Mouse (Mus musculus) midbrain, embryonic 16.5 days (tissue): ENCODE measurements around the gene Smtnl1. TPM values are rescaled to one million over a fixed set of nuclear protein-coding genes. Genes with fewer than 3 reads are reported as not detected.

Experiments
- ATAC-seq: fragments of 200-750 bp; cut with Nextera tagmentation; 2 replicates; pipeline ENCODE4 v1.8.0; 2017; ENCODE audit warnings: moderate TSS enrichment
- H3K27ac ChIP-seq: fragments of 300-500 bp; sonication (generic); 2 replicates; pipeline ENCODE4 v1.5.1; 2014; ENCODE audit warnings: mild to moderate bottlenecking, low read length, mixed read lengths
- H3K27me3 ChIP-seq: fragments of 300-500 bp; sonication (generic); 2 replicates; pipeline ENCODE4 v1.6.1; 2014; ENCODE audit warnings: low read depth, low read length, mixed read lengths; ENCODE audit not compliant: control insufficient read depth, insufficient read depth
- H3K36me3 ChIP-seq: fragments of 300-500 bp; sonication (generic); 2 replicates; pipeline ENCODE4 v1.6.1; 2014; ENCODE audit warnings: mild to moderate bottlenecking, low read length, moderate library complexity, mixed read lengths; ENCODE audit not compliant: control insufficient read depth, insufficient read depth
- H3K4me1 ChIP-seq: fragments of 300-500 bp; sonication (generic); 2 replicates; pipeline ENCODE4 v1.6.1; 2014; ENCODE audit warnings: mild to moderate bottlenecking, low read length, mixed read lengths; ENCODE audit not compliant: control insufficient read depth, insufficient read depth
- H3K4me2 ChIP-seq: fragments of 300-500 bp; sonication (generic); 2 replicates; pipeline ENCODE4 v1.6.1; 2014; ENCODE audit warnings: mild to moderate bottlenecking, low read length, mixed read lengths
- H3K4me3 ChIP-seq: fragments of 300-500 bp; sonication (generic); 2 replicates; pipeline ENCODE4 v1.5.1; 2014; ENCODE audit warnings: low read depth, mild to moderate bottlenecking, low read length, moderate library complexity, mixed read lengths
- H3K9ac ChIP-seq: fragments of 300-500 bp; sonication (generic); 2 replicates; pipeline ENCODE4 v1.6.1; 2014; ENCODE audit warnings: low read depth, low read length, mixed read lengths
- H3K9me3 ChIP-seq: fragments of 300-500 bp; sonication (generic); replicated peaks from 2 replicates; pipeline ENCODE4 v1.6.1; 2014; ENCODE audit warnings: mild to moderate bottlenecking, low read length, mixed read lengths; ENCODE audit not compliant: control insufficient read depth, poor library complexity, severe bottlenecking
- WGBS: fragments of 180-500 bp; shearing (Covaris S2); extraction: QIAGEN DNeasy Blood & Tissue Kit; methylation state at CpG from one replicate; pipeline ENCODE4 v1.1.7; 2014; 5-methylcytosine and 5-hydroxymethylcytosine counted together
- polyA plus RNA-seq: library from polyadenylated mRNA; unstranded; fragments of >200 nt; fragmentation: Nextera tagmentation; extraction: Ambion mirVana; gene quantifications from 2 replicates; pipeline ENCODE4 v1.2.1, GENCODE M21; 2015

The Smtnl1 gene
- polyA plus RNA-seq, 1 experiment from 2014 or later, result not detected

DNA sequence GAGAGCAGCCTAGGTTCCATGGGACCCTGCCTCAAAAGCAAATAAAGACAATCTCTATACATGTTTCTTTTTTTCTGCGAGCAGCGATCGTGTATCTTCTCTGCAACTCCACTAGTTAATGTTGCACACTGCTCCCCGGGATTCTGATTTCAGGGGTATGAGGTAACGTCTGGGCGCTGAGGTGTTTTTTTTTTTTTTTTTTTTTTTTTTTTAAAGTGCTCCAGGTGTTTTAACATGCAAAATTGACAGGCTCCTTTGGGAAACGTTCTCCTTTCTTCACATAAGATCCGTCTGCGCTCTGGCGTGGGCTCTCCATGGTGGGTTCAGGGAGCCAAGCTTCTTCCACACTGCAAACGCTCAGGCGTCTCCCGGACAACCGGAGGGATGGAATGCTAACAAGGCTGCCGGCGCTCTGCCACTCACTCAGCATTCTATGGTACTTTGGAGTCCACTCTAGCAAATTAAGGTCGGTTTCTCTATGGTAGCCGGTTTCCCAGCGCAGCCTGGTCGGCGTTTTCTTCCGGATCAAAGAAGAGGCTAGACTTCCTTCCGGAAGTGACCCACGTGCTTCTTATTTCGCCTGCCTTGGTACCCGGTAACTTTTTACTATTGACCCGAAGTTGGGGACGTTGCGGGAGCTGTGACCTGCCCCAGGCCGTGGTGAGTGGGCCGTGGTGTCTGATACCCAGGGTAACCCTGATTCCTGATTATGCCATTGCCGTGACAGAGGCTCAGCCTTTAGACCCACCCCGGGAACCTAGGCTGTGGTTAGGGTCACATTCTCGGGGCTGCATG, 4.2 kb upstream of the Smtnl1 start, which contains the start of gene Timm10:
Gene Timm10 (plus strand): TSS at position 510 of the 795 bp plus-strand sequence.
- H3K27ac ChIP-seq, result peak within 1 kb of the TSS; percentile 72
- peak within 1 kb of the TSS; percentile 88 for H3K4me2 ChIP-seq
- peaks cover 2% of the 10 kb centered on the region; the same call in 1 of the 2 replicates for H3K36me3 ChIP-seq
- peak within 1 kb of the TSS; percentile 89 for H3K4me3 ChIP-seq
- no peaks in the 10 kb centered on the region for H3K9me3 ChIP-seq
- peak; percentile 95 for ATAC-seq
- WGBS, result under 1% methylated on average over 34 of the region's 34 CpGs
- peaks cover 11% of the 10 kb centered on the region for H3K4me1 ChIP-seq
- H3K9ac ChIP-seq, result peak within 1 kb of the TSS; percentile 62
- H3K27me3 ChIP-seq, result no peaks in the 10 kb centered on the region

DNA sequence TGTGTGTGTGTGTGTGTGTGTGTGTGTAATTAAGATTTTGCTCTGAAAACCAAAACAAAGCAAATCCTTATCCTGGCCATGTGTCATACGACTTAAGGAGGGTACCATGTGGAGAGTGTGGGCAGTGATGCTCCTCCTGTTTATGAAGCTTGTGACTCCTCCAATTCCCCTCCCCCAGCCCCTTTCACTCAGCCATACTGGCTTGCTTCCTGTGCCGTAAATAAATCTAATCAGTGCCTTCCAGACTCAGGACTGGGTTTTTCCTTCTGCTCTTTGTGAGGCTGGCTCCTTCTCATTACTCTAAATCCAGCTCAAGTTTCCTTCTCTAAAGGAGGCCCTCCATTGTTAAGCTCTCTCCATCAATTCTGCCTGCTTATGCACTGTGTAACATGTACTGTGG, 785 bp upstream of the Smtnl1 start:
- WGBS, result 58% methylated on average over 2 of the region's 2 CpGs
- Histone ChIP-seq H3K9me3 (no peaks in the 10 kb centered on the region), H3K4me1 (peaks cover 10% of the 10 kb centered on the region), H3K27ac (no peak overlapping the region), H3K27me3 (no peaks in the 10 kb centered on the region), H3K4me2 (no peak overlapping the region), H3K4me3 (no peak overlapping the region), H3K9ac (no peak overlapping the region), H3K36me3 (no peaks in the 10 kb centered on the region)
- no peak for ATAC-seq

DNA sequence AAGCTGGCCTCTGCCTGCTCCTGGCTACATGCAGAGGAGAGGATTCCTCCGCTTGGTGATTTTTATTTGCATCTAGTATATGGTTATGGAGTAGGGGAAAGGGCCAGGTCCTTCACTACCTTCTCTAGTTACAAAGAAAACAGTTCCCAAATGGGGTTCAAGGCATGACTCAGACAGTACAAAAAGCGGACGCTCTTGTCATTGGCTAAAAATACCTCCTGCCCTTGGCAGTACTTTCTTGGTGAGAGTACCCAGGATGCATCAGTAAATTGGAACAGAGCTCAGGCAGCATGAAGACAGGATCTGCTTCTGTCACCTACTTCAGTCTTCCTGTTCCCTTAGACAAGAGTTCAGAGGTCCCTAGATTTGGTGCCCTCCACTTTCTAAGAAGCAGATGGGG, 2.6 kb downstream of the Smtnl1 start:
- H3K27ac ChIP-seq, result no peak overlapping the region
- no peaks in the 10 kb centered on the region for H3K4me1 ChIP-seq
- no peaks in the 10 kb centered on the region for H3K36me3 ChIP-seq
- H3K27me3 ChIP-seq, result no peaks in the 10 kb centered on the region
- 84% methylated on average over 3 of the region's 3 CpGs for WGBS
- no peaks in the 10 kb centered on the region for H3K9me3 ChIP-seq
- H3K9ac ChIP-seq, result no peak overlapping the region
- no peak for ATAC-seq
- H3K4me3 ChIP-seq, result no peak overlapping the region
- no peak overlapping the region for H3K4me2 ChIP-seq

DNA sequence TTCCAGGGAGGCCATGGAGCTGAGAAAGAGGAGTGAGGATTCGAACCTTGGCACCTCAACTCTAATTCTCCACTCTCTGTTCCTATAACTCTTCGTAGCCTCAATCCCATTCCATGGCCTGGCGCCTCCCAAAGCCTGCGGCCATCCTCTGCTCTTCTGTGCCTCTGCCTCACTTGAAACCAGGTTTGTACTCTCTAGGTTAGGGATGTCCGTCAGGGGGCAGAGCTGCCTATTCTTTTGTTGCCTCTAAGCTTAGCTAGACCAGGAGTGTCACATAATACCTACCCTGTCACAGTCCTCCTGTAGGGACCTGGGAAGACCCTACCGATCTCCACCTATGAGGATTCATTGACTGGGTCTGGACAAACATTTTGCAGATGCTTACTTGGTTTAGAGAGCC, 9.8 kb downstream of the Smtnl1 start:
- H3K4me2 ChIP-seq, result no peak overlapping the region
- 76% methylated on average over 6 of the region's 6 CpGs for WGBS

DNA sequence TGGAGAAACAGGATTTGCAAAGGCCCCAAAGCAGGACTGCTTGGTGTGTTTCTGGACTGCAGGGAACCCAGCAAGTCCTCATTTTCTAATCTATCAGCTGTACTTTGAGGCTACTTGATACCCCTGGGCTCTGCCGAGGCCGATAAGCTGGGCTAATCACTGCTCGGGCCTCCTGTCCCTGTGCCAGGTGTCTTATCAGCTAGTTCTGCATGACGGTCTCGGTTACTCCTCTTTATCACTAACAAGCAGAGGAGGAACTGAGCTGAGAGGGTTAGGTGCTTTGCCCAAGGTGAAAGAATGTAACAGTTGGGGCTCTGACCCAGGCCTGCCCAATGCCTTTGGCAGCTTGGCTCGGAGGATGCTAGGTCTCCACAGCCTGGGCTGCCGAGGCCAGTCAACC, 10.6 kb downstream of the Smtnl1 start:
- H3K27ac ChIP-seq, result no peak overlapping the region

More for the DNA sequence above, 9.8 kb downstream of the Smtnl1 start:
- no peaks in the 10 kb centered on the region for H3K36me3 ChIP-seq
- H3K27me3 ChIP-seq, result no peaks in the 10 kb centered on the region
- H3K9ac ChIP-seq, result no peak overlapping the region
- no peak overlapping the region for H3K27ac ChIP-seq
- H3K9me3 ChIP-seq, result no peaks in the 10 kb centered on the region
- no peaks in the 10 kb centered on the region for H3K4me1 ChIP-seq
- no peak for ATAC-seq
- H3K4me3 ChIP-seq, result no peak overlapping the region

DNA sequence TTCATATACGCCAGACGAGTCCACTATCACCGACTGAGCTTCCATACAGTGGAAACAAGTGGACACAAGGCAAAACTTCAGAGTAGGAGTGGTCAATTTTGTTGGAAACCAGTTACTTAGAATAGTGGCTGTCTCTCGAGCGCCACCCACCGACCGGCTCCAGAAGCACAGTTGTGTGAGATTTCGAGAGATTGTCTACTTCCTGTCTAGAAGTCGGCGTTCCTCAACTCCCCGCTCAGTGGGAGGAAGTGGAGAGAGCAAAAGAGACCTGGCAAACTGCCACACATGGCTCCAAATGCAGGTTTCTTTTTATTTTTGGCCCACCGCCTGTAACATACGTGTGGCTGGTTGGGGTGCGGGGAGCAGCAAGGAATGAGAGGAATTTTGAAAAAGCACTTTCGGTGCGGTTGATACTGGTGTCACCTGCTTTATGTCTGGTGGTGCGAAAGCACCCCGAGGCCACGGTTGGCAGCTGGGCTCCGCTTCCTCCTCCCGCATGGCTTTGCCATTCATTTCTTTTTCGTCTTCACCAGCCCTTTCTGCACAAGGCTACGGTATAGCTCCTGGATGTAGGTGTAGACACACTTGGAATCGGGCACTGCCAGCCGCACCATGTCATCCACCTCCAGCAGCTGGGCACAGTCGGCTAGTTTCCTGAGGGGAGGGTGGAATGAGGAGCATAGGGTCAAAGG, 11.4 kb downstream of the Smtnl1 start:
- 0 out of 2 replicates have a peak overlapping the region, but pooled peaks have one; percentile 0 for H3K4me3 ChIP-seq
- H3K27me3 ChIP-seq, result no peaks in the 10 kb centered on the region
- H3K36me3 ChIP-seq, result no peaks in the 10 kb centered on the region
- WGBS, result 35% methylated on average over 26 of the region's 26 CpGs
- H3K9ac ChIP-seq, result no peak overlapping the region
- H3K27ac ChIP-seq, result no peak overlapping the region
- peak; percentile 51 for ATAC-seq
- H3K4me2 ChIP-seq, result peak overlapping the region; percentile 23
- H3K4me1 ChIP-seq, result no peaks in the 10 kb centered on the region
- no peaks in the 10 kb centered on the region for H3K9me3 ChIP-seq

More for the DNA sequence above, 10.6 kb downstream of the Smtnl1 start:
- no peak overlapping the region for H3K9ac ChIP-seq
- no peak overlapping the region for H3K4me2 ChIP-seq
- H3K4me3 ChIP-seq, result no peak overlapping the region
- no peaks in the 10 kb centered on the region for H3K9me3 ChIP-seq
- no peaks in the 10 kb centered on the region for H3K36me3 ChIP-seq
- WGBS, result 87% methylated on average over 7 of the region's 7 CpGs
- ATAC-seq, result no peak
- no peaks in the 10 kb centered on the region for H3K4me1 ChIP-seq
- H3K27me3 ChIP-seq, result no peaks in the 10 kb centered on the region

DNA sequence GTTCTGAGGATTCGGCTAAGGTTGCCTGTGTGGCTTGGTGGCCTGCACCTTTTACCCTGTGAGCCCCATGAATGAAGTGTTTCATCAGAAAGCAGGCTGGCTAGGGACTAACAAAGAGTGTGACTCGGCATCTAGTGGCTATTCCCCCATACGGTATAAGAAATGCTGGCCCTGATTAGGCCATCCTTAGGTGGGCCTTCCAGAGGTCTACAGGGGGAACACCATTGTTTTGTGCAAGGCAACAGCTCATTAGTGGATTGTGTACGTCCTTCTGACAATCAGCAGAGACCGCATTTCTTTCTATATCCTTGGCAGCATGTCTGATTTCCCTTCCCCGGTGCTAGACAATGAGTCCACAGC, 11.9 kb downstream of the Smtnl1 start:
- H3K4me2 ChIP-seq, result no peak overlapping the region
- peak; percentile 25; the same call in 1 of the 2 replicates for ATAC-seq
- H3K9ac ChIP-seq, result no peak overlapping the region
- no peak overlapping the region for H3K4me3 ChIP-seq
- no peaks in the 10 kb centered on the region for H3K4me1 ChIP-seq
- H3K36me3 ChIP-seq, result no peaks in the 10 kb centered on the region
- no peaks in the 10 kb centered on the region for H3K27me3 ChIP-seq
- H3K27ac ChIP-seq, result no peak overlapping the region
- WGBS, result 78% methylated on average over 6 of the region's 6 CpGs
- H3K9me3 ChIP-seq, result no peaks in the 10 kb centered on the region

DNA sequence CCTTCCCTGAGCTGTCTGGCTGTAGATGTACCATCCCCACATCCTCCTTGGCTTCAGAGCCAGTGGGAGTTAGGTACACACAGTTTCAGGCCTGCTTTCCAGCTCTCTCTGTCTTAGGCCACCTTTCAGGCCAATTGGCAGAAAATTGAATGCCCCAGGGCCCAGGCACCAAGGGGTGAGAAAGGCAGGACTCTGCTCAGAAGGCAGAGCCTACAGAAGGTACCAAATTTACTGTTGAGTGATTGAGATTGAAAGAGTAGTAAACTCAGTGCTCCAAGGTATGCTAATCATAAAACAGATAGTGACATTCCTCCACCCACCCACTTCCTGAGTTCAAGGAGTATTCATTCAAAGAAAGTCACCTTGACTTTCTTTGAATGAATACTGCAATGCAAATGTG, 13.1 kb downstream of the Smtnl1 start:
- Histone ChIP-seq H3K4me1 (no peaks in the 10 kb centered on the region), H3K9me3 (no peaks in the 10 kb centered on the region), H3K4me2 (no peak overlapping the region), H3K9ac (no peak overlapping the region), H3K4me3 (no peak overlapping the region), H3K27ac (no peak overlapping the region), H3K36me3 (no peaks in the 10 kb centered on the region), H3K27me3 (no peaks in the 10 kb centered on the region)
- no peak for ATAC-seq

DNA sequence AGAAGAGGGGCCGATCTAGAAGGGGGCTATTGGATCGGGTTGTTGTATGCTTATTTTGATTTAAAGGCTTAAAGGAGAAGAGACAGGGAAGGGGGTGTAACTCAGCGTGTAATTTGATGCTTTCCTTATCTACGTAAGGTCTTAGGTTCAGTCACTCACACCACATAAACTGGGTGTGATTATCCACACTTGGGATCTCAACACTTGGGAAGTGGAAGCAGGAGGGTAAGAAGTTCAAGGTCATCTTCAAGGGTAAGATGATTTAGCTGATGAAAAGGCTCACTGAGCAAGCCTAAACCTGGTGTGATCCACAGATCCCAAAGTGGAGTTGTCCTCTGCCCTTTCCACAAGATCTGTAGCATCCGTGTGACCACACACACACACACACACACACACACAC, 15.9 kb downstream of the Smtnl1 start:
- H3K4me2 ChIP-seq, result no peak overlapping the region
- no peaks in the 10 kb centered on the region for H3K36me3 ChIP-seq
- H3K27ac ChIP-seq, result no peak overlapping the region
- WGBS, result 79% methylated on average over 5 of the region's 5 CpGs
- no peaks in the 10 kb centered on the region for H3K9me3 ChIP-seq
- no peaks in the 10 kb centered on the region for H3K4me1 ChIP-seq
- no peak overlapping the region for H3K4me3 ChIP-seq
- ATAC-seq, result no peak
- H3K9ac ChIP-seq, result no peak overlapping the region
- no peaks in the 10 kb centered on the region for H3K27me3 ChIP-seq
